Mouse (Mus musculus): ENCODE data around the gene Cdk19.
"Not testable (repeated sequence)": the region's sequence is repeated elsewhere in the genome, so short reads cannot be mapped to it uniquely, and the experiment has no call there.

Gene Cdk19

DNA sequence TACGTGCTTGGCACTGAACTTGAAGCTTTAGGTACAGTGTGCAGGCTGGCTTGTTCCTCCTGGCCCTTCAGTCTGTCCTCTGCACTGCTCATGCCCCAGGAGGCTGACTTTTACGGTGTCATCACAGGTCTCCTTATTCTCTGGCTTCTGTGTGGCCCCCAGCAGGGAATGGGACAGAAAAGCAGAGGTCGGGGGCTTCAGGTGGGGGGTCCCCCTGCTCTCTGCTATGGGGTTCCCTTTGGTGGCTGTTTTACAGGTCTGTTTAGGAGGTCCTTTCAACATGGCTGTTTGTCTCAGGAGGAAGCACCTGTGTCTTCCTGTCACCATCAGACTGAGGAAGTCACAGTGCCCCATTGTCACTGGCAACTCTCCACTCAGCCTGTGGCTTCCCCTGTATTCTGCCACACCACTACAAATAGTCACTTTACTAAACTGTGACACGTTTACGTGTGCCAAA, 175.9 kb downstream of the Cdk19 start:
- in situ Hi-C loops (cut with MboI, MseI): no loop called here

DNA sequence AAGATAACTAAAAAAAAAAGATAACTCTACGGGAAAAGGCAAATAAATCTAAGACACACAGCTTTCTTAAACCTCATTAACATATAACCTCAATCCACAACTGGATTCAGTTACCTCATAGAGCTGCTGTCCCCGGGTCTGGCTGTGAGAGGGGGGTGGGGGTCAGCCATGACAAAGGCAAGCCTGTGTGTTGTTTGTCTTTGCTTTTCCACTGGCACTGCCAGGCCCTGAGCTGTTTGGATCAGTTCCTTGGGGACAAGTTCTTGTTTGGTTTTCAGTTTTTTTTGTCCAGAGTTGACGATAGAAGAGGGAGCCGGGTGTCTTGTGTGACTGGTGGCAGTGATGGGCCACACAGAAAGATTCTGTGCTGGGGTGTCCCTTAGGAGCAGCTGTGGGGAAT, 177.1 kb downstream of the Cdk19 start:
- in situ Hi-C loops (cut with MboI, MseI): no loop called here

DNA sequence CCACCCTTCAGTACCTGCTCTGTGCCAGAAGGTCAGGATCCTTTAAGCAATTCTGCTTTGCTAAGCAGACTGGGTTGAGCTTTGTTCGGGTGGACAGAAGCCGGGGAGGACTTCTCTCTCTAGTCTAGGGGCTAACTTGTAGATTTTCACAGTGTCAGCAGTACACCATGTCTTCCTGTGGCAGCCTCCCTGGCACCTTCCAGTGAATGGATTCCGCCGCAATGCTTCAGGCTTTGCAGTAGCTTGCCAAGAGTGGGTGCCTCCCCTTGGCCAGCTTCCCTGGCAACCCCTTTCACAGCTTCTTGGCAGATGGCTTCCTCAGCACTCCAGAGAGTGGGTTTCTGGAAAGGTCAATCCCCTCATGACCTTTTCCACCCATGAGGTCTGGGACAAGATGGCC, 180.2 kb downstream of the Cdk19 start:
- in situ Hi-C loops (cut with MboI, MseI): no loop called here

DNA sequence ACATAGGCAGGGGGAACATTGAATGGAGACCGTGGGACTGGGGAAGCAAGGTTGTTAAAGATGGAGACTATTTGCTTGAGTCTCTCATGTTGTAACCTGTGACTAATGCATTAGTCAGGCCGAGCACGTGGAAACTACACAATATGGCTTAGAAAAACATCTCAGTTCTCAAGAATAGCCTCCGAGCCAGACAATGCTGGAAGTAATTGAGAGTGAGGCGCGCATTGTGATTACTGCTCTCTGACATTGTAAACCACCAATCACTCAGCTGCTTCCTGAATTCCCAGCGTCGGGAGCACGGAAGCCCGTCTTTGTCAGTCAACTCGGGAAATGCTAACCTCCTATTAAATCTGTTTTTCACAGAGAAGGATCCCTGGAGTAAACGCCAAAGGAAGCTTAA, 182.2 kb downstream of the Cdk19 start:
- in situ Hi-C loops (cut with MboI, MseI): loop anchor here (10.0 kb wide), 3 partner anchors 67 to 267 kb away; partner anchors contain the start of gene Gtf3c6

DNA sequence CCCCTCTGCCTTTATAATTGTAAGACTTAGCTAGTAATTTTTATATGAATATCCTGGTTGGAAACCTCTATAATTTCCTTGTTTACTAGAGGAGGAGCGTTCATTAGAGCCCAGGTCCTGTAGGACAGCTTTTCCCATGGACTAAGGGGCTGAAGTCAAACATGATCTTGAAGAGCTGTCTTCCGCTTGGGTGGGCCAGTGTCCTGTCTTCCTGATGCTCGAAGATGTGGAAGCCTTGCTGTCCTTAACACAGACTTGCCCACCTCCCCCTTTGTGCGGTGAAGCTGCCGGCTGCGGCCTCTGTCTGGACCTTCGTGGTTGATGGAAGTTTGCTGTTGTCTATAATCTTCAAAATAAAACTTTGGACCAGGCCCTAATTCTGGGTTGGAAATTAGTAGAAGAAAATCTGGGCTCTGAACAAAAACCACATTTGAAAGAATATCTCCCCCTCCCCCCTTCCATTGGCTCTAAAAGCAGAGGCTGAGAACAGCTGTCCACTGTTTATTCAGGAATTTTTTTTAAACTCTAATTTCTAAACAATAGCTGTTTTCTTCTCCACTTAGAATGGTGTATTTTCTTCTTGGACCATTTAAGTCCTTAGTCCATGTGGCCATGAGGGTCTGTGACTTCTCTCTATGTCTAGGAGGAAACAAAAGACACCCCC, 184.1 kb downstream of the Cdk19 start:
- in situ Hi-C loops (cut with MboI, MseI): loop anchor here (10.0 kb wide), 3 partner anchors 69 to 269 kb away; partner anchors contain the start of gene Gtf3c6

DNA sequence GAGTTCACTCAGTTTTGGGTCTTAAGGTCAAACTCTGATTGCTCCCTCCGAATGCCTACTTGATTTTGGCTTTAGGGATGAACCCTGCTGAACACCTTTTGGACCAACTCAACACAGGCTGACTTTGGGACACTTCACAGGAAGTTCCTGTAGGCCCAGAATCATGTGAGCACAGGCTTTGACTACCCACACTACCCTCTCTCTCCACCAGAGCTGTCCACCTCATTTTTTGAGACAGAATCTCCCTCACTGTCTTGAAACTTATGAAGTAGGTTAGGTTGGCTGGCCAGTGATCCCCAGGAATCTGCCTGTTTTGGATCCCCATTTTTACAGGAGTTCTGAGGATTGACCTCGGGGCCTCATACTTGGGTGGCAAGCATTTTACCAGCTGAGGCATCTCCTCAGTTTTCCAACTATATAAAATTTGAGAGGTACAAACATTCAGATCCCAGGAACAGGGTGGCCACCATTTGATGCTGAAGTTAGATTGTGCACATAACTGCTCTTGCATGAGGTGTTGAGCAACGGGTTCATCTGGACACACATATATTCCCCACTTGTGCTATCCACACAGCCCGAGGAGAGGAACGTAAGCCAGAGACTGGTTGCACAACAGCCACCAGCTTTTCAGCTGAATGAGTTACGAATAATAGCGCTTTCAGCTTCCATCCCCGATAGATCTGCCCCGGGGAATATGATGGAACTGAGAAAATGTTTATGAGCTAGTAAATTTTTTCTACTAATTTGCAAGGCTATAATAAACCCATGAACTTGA, 184.9 kb downstream of the Cdk19 start:
- in situ Hi-C loops (cut with MboI, MseI): loop anchor here (10.0 kb wide), 3 partner anchors 69 to 269 kb away; partner anchors contain the start of gene Gtf3c6

DNA sequence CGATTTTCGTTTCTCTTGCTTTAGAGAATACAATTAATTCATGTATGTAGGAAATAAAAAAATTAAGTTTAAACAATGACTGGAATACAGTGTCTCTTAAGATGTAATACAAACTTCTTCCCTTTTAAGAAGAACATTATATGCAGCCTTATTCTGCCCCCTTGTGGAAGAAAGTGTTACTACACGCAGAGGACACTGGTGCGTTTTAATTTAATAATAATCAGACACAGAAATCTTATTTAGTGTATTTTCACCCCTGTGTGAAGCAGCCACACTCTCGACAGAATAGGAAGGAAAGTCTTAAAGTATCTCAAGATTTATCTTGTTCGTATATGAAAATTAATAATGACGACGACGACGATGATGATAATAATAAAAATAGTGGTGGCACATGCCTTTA, 185.6 kb downstream of the Cdk19 start:
- in situ Hi-C loops (cut with MboI, MseI): loop anchor here (10.0 kb wide), 3 partner anchors 70 to 270 kb away; partner anchors contain the start of gene Gtf3c6

DNA sequence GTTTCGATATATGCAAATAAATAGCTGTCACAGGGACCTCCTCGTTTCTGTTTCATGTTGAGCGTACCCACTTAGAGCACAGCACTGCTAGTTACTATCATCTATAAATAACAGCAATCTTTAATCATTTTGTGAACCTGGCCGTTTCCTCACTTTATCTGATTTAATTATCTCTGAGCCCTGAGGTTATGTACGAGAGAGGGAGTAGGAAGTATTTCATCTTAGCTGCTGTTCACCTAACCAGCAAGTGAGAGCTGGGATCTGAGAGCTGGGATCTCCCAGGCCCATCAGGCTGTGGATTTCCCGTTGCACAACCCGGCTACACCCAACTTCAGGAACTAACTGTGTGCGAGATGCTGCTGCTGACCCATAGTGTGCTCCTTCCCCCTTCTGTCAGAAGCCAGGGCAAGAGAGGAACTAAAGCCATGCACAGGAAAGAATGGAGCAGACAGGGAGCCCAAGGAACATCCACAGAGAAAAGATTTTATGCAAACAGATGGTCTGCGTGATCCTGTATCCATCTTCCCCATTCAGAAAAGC, 186.3 kb downstream of the Cdk19 start:
- in situ Hi-C loops (cut with MboI, MseI): loop anchor here (10.0 kb wide), 3 partner anchors 71 to 271 kb away; partner anchors contain the start of gene Gtf3c6

DNA sequence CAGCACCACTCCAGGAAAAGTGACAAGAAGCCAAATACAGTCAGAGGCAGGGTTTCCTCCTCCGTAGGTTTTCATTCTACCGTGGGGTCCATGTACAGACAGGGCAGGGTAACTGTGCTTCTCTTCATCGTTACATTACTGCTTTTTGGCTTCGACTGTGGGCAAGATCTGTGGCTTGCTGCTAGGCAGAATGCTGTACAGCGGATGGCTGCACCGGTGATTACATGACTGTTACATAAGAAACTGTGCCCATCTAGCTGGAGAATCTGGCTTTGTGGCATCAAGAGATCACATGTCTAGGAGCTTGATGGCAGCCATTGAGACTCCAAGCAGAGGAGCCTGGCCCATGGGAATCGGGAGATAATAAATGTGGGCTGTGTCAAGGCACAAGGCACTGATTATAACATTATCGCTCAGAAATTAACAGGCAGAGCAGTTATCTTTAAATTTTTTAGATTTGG, 187.0 kb downstream of the Cdk19 start:
- in situ Hi-C loops (cut with MboI, MseI): loop anchor here (10.0 kb wide), 3 partner anchors 72 to 272 kb away; partner anchors contain the start of gene Gtf3c6

DNA sequence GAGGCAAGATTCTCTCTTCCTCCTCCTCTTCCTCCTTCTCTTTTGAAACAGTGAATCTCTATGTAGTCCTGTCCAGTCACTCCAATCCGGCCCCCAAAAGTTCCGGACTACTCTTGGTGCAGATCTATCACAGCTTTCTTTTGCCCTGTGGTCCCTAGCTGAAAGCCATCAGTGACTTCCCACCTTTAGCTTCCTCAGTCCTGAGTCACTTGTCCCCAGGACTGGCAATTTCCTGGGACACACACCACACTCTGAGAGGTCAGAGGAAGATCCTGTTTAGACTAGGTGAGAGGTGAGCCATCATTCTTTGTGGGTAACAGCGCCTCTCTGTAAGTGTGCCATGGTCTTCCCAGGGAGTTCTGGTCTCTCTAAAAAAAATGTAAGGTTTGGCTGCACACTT, 187.6 kb downstream of the Cdk19 start:
- in situ Hi-C loops (cut with MboI, MseI): loop anchor here (10.0 kb wide), 3 partner anchors 72 to 272 kb away; partner anchors contain the start of gene Gtf3c6

DNA sequence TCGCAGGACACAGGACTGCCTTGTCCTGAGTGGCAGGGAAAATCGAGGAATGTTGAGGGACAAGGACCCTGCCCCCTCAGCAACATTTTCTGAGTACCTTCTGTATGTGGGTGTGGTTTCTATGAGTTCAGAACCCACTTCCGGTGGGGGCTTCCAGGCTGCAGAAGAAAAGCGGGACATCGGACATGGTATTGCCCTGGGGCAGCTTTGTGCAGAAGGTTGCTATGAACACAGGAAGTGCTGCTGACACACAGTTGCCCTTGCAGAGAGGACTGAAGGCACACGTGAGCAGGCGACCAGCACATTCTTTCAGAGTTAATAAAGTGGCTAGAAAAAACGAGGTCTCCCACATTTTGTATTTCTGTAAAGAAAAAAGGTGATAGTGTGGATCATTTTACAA, 188.2 kb downstream of the Cdk19 start:
- in situ Hi-C loops (cut with MboI, MseI): loop anchor here (10.0 kb wide), 3 partner anchors 73 to 273 kb away; partner anchors contain the start of gene Gtf3c6

DNA sequence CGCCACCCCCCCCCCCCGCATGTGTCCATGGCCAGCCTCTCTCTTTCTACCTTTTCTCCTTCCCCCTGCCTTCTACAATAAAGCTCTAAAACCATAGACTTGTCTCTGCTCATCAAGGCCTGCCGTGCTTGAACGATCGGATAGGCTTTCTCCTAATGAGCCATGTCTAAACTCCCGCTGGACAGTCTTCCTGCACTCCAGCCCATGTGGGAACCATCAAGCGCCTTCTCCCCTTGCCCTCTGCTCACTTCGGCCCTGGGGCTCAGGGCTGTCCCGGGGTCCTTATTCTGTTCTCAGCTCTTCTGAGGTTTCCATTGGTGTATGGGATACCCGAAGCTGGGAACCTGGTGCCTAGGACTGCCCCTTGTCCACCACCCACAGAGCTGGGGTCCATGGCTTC, 189.3 kb downstream of the Cdk19 start:
- in situ Hi-C loops (cut with MboI, MseI): loop anchor here (10.0 kb wide), 3 partner anchors 74 to 274 kb away; partner anchors contain the start of gene Gtf3c6

DNA sequence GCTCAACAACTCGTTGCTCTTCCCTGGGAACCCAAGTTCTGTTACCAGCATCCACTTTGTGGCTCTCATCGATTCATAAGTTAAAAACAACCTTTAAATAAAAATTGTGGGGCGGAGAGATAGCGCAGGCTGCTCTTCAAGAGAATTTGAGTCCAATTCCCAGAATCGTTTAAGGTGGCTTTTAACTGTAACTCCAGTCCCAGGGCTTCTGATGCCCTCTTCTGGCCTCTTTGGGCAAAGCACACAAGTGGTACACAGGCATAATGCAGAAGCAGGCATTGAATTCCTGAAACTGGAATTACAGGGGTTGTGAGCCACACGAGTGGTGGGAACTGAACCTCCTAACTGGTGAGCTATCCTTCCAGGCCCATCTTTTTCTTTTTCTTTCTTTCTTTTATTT, 190.3 kb downstream of the Cdk19 start:
- in situ Hi-C loops (cut with MboI, MseI): loop anchor here (10.0 kb wide), 3 partner anchors 75 to 275 kb away; partner anchors contain the start of gene Gtf3c6

DNA sequence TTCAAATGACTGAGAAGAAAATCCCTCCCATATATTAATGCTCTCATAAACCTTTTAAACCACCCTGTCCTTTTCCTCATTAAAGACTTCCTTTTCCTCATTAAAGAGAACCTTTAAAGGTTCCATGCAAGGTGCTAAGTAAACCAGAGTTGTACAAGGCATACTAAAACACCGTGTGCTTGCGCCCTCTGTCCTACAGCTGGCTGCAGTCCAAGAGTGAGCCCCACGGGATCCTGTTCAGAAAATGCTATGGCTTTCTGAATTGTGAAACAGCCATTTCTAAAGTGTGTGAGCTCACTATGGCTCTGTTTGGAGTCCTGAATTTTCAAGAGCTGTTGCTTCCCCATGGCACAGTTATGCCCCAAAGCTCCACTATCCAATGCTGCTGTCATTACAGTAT, 191.3 kb downstream of the Cdk19 start:
- in situ Hi-C loops (cut with MboI, MseI): no loop called here

DNA sequence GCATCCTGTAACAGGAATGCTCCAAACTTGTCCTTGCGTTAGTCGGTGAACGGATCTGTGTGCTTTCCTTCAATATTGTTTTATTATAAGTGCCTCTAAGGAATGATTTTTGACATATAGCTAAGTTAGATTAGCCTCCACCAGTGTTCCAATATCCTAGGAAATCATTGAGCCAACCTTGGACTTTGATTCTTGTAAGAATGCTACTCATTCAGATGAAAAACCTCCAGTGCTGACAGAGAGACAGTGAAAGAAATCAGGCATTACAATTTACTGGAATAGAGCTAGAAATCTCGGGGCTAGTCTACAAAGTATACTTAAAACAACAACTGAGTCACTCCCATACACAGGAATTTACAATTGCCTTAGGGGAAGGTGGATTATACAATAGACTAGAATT, 193.2 kb downstream of the Cdk19 start:
- in situ Hi-C loops (cut with MboI, MseI): not testable (repeated sequence)
